Mouse (Mus musculus) brain, embryonic 14.5 days (tissue): ENCODE measurements at regions not wholly inside any gene's neighbourhood (a gene's known extent, or its start where the extent isn't known, plus 50 kb on each side); places are given as distances from the start of the nearest gene placed in this dataset.
A peak's percentile ranks its signal among the peaks of the same experiment; 100 is the strongest.

Source experiments
- DNase-seq: peaks from one replicate; pipeline ENCODE4 v3.0.0-alpha.2; 2011; ENCODE audit warnings: low read depth
- CTCF ChIP-seq: fragments of 200-500 bp; IDR thresholded peaks from 2 replicates; pipeline ENCODE4 v1.5.1; 2012; ENCODE audit warnings: inconsistent platforms, mild to moderate bottlenecking, moderate library complexity, borderline replicate concordance; ENCODE audit not compliant: insufficient read depth, insufficient read length; ENCODE audit errors: extremely low read depth
- POLR2A ChIP-seq: fragments of 200-500 bp; IDR thresholded peaks from 2 replicates; pipeline ENCODE4 v1.6.1; 2012; ENCODE audit warnings: mild to moderate bottlenecking, inconsistent platforms, borderline replicate concordance; ENCODE audit not compliant: poor library complexity, insufficient read depth, insufficient read length, severe bottlenecking; ENCODE audit errors: extremely low read depth

DNA sequence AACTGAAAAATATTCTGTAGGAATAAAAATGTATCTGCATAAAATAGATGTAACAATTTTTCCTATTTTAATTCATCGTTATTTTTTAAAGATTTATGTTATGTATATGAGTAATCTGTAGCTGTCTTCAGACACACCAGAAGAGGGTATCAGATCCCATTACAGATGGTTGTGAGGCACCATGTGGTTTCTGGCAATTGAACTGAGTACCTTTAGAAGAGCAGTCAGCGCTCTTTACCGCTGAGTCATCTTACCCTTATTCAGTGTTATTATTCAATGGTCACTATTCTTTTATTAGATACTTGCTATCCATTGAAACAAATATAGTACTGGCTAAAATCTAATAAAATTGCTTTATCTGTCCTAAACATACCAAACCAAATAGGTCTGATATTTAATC lies 820.7 kb upstream of the Nrxn1 start:
- TF ChIP-seq CTCF (no peak), POLR2A (no peak)
- DNase-seq, result no peak

GRCm38 (mm10) chr17:91903092-91903491 lies 810.2 kb upstream of the Nrxn1 start:
- DNase-seq, result no peak

DNA sequence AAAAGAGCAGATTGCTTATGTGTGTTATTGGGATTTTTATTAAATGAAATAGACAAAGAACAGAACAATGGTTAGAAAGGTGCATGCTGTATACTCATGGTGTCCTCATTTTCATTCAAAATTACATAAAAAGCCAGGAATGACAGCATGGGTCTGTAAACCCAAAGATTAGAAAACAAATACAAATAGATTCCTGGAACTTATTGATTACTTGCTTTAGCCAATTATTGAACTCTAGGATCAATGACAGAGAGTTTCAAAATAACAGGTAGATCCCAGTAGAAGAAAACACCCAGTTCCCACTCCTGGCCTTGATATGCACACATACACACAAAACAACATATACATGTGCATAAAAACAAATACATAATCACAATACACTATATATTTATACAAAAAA lies 782.4 kb upstream of the Nrxn1 start:
- no peak for DNase-seq
- no peak for TF ChIP-seq CTCF
- TF ChIP-seq POLR2A, result no peak

More at GRCm38 (mm10) chr17:91903092-91903491, 810.2 kb upstream of the Nrxn1 start:
- TF ChIP-seq CTCF (no peak), POLR2A (no peak)

GRCm38 (mm10) chr17:91862152-91862551 lies 769.3 kb upstream of the Nrxn1 start:
- no peak for TF ChIP-seq CTCF
- TF ChIP-seq POLR2A, result no peak
- peak; percentile 69 for DNase-seq
